Mouse (Mus musculus) layer of hippocampus, postnatal 14 days (tissue): Measurements from ENCODE around the gene Rhbdd1. TPM values are rescaled to one million over a fixed set of nuclear protein-coding genes. Genes with fewer than 3 reads are reported as not detected.

Source experiments
- DNase-seq, 2 experiments: peaks; one replicate each; pipeline ENCODE4 v3.0.0; 2021 to 2022; ENCODE audit warnings: low spot score in 2 of 2, mixed read lengths in 1 of 2
- long read RNA-seq, 2 experiments: library from polyadenylated mRNA; stranded (forward); transcript quantifications; one replicate each; pipeline ENCODE4 v2.0.0; 2021
- total RNA-seq, 2 experiments: library from RNA; stranded (reverse); gene quantifications; 2 replicates each; pipeline ENCODE4 v1.2.3; 2021

The Rhbdd1 gene
- total RNA-seq, result 1 to 10 TPM; 6.6 to 7.5 TPM
- long read RNA-seq, experiment 1, partial matches to known transcripts, result 1 of 4 reads
- long read RNA-seq, experiment 1, other reads (novel, unspliced or antisense), result 2 of 4 reads
- long read RNA-seq, experiment 2, partial matches to known transcripts, result 2 of 7 reads
- long read RNA-seq, experiment 2, other reads (novel, unspliced or antisense), result 0 of 7 reads

DNA sequence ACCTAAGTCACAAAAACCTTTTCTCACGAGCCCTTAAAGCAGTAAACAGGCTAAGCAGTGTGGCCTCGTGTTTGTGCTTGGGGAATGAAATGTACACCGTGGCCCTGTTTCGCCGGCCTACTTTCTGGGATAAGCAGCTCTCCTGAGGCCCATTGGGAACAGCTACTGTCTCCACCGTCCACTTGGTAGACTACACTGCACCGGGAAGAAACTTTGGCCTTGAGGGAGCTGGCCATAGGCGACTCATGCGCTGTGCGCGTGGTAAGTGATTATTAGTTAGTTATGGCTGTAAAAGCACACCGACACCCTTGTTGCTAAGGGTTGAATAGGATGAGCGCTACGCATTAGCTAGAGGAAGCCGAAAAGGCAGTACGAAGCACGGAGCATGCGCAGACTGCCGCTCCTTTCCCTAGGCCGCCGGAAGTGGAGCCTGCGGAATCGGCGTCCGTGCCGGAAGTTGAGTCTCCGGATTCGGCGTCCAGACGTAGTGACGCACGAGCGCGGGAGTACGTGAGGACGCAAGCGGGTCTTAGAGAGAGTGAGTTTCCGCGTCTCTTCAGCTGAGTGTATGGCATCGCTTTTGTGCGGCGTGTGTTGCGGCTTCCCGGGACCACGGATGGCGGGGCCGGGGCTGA is at the start of gene Rhbdd1:
TSS of gene Rhbdd1 (plus strand) at position 342 of the 635 bp plus-strand sequence.
- DNase-seq, result peak; percentile 98 to 99

- DNase-seq, result no peak
Measured at GRCm38 (mm10) chr1:82267547-82267946, 48.7 kb upstream of the Rhbdd1 start.

GRCm38 (mm10) chr1:82272231-82272630 is 44.0 kb upstream of the Rhbdd1 start:
- no peak for DNase-seq

DNA sequence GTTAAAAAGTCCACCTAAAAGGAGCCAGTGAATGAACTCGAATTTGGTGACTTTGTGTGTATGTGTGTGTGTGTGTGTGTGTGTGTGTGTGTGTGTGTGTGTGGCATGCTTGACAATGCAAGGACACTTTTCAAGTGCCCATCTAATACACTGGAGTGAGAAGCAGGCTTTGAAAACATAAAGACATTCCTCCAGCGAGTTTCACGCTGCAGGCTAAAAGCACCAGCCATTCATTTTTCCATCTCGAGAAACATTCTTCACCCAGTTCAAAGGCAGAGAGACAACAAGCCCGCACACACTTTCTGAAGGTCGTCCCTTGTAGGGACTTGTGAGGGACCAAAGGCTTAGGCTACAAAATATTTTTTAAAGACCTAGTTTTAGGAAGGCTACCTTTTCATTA is 42.7 kb upstream of the Rhbdd1 start:
- DNase-seq, result no peak

GRCm38 (mm10) chr1:82274361-82274760 is 41.9 kb upstream of the Rhbdd1 start:
- DNase-seq, result no peak

DNA sequence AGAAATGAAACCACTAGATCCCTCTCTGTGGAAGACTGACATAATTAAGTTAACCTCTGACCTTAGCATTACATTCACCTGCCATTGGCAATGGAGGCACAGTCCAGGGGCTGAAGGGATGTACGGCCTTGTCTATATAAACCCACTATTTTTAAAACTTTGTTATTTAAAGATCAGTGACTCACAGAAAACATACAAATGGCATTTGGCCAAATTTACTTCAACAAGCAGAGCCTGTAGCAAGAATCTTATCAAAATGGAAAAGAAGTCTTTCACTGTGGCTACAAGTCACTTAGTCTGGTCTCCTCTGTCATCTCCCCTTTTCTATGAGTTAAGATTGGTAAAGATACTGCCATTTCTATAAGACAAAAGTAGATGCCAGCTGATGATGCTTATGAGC is 36.5 kb upstream of the Rhbdd1 start:
- DNase-seq, result no peak

GRCm38 (mm10) chr1:82281823-82282222 is 34.4 kb upstream of the Rhbdd1 start:
- DNase-seq, result no peak

- DNase-seq, result peak; percentile 89 to 94
Measured at GRCm38 (mm10) chr1:82282992-82283611, 33.1 kb upstream of the Rhbdd1 start.

GRCm38 (mm10) chr1:82283901-82284301 is 32.4 kb upstream of the Rhbdd1 start:
- DNase-seq, result peak in 1 of 2 experiments; percentile 45

GRCm38 (mm10) chr1:82284403-82284802 is 31.8 kb upstream of the Rhbdd1 start:
- DNase-seq, result no peak

GRCm38 (mm10) chr1:82285461-82286189 is 30.6 kb upstream of the Rhbdd1 start:
- no peak for DNase-seq

DNA sequence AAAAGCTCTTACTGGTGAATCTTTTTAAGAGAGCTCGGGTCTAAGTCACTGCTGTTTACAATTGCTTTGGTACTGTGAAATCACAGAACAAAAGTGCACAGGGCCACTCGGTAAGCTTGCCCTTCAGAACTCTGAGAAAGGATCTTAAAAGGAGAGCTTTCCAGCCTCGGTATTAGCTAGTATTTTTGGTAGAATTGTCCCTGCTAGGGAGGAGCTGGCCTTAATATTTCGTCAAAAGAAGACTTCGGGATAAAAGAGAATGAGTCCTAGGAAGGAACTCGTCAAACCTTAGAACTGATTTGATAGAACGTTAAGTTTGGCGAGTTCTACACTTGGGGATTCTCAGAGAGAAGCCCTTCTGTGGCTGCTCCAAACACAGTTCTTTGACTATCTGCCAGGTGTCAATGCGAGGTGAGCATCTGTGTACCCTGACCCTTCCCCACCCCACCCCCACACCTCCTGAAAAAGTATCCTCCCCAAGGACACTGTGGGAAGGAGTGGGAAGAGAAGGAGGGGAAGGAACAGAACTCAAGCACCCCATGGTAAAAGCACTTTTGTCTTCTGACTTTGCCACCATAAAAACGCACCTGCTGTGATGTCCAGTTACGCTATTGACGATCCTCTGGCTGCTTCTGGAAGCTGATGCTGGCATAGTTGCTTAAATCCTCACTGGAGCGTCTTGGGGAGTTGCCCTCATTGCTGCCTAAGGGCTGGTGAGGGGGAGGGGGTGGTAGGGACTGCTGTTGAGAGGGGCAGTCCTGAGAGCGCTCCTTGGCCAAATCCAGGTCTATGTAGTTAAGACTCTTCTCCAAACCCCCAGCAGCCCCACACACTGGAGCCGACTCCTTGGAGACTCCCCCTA is 29.8 kb upstream of the Rhbdd1 start:
- DNase-seq, result no peak

- DNase-seq, result peak in 1 of 2 experiments; percentile 45
Measured at GRCm38 (mm10) chr1:82287052-82287775, 29.0 kb upstream of the Rhbdd1 start.

- DNase-seq, result no peak
Measured at GRCm38 (mm10) chr1:82287776-82288325, 28.4 kb upstream of the Rhbdd1 start.

- peak; percentile 50 to 52 for DNase-seq
Measured at GRCm38 (mm10) chr1:82288421-82288990, 27.7 kb upstream of the Rhbdd1 start.

GRCm38 (mm10) chr1:82289116-82289989 is 26.9 kb upstream of the Rhbdd1 start:
- DNase-seq, result peak; percentile 23 to 32

GRCm38 (mm10) chr1:82289990-82290681 is 26.1 kb upstream of the Rhbdd1 start:
- peak; percentile 73 to 79 for DNase-seq

- DNase-seq, result peak; percentile 86 to 88
Measured at GRCm38 (mm10) chr1:82290723-82291150, 25.5 kb upstream of the Rhbdd1 start.
